Mouse (Mus musculus) brain, embryonic 14.5 days (tissue): Measurements from ENCODE around the gene Kif5c.

Experiments used
- CTCF ChIP-seq: fragments of 200-500 bp; IDR thresholded peaks from 2 replicates; pipeline ENCODE4 v1.5.1; 2012; ENCODE audit warnings: inconsistent platforms, mild to moderate bottlenecking, moderate library complexity, borderline replicate concordance; ENCODE audit not compliant: insufficient read depth, insufficient read length; ENCODE audit errors: extremely low read depth
- POLR2A ChIP-seq: fragments of 200-500 bp; IDR thresholded peaks from 2 replicates; pipeline ENCODE4 v1.6.1; 2012; ENCODE audit warnings: mild to moderate bottlenecking, inconsistent platforms, borderline replicate concordance; ENCODE audit not compliant: poor library complexity, insufficient read depth, insufficient read length, severe bottlenecking; ENCODE audit errors: extremely low read depth

GRCm38 (mm10) chr2:49660375-49660923, 41.4 kb downstream of the Kif5c start:
- TF ChIP-seq CTCF, result no peak
- no peak for TF ChIP-seq POLR2A
